Mouse (Mus musculus) small intestine, adult 2 months (tissue): ENCODE data around the gene Neto2. TPM values are rescaled to one million over a fixed set of nuclear protein-coding genes. Genes with fewer than 3 reads are reported as not detected.

Experiments used
- H3K27ac ChIP-seq: fragments of 200-500 bp; 2 replicates; pipeline ENCODE4 v1.5.1; 2012; ENCODE audit warnings: low read depth, low read length, control low read depth, inconsistent platforms; ENCODE audit not compliant: insufficient read depth
- H3K27me3 ChIP-seq: fragments of 200-500 bp; 2 replicates; pipeline ENCODE4 v1.6.1; 2012; ENCODE audit warnings: mild to moderate bottlenecking, moderate library complexity, low read length, inconsistent platforms; ENCODE audit not compliant: control insufficient read depth, insufficient read depth
- H3K36me3 ChIP-seq: fragments of 200-500 bp; 2 replicates; pipeline ENCODE4 v1.6.1; 2012; ENCODE audit warnings: mild to moderate bottlenecking, low read length, control low read depth, inconsistent platforms; ENCODE audit not compliant: control insufficient read depth, insufficient read depth
- H3K4me1 ChIP-seq: fragments of 200-500 bp; 2 replicates; pipeline ENCODE4 v1.6.1; 2012; ENCODE audit warnings: low read length, inconsistent platforms, mixed read lengths; ENCODE audit not compliant: control insufficient read depth, insufficient read depth, insufficient read length
- H3K4me3 ChIP-seq: fragments of 200-500 bp; 2 replicates; pipeline ENCODE4 v1.5.1; 2012; ENCODE audit warnings: low read depth, mild to moderate bottlenecking, control low read depth, inconsistent platforms, low read length, moderate library complexity
- CTCF ChIP-seq: fragments of 200-500 bp; IDR thresholded peaks from 2 replicates; pipeline ENCODE4 v1.5.1; 2012; ENCODE audit warnings: low read depth, mild to moderate bottlenecking, control low read depth, inconsistent platforms, low read length, moderate library complexity, mixed read lengths; ENCODE audit not compliant: insufficient replicate concordance, insufficient read length; ENCODE audit errors: extremely low read depth
- POLR2A ChIP-seq: fragments of 200-500 bp; IDR thresholded peaks from 2 replicates; pipeline ENCODE4 v1.6.1; 2012; ENCODE audit warnings: low read depth, mild to moderate bottlenecking, control low read depth, inconsistent platforms, low read length, moderate library complexity
- WGBS: fragments of 180-500 bp; shearing (Covaris S2); methylation state at CpG from one replicate; pipeline ENCODE4 v1.1.7; 2018; 5-methylcytosine and 5-hydroxymethylcytosine counted together
- polyA plus RNA-seq: library from polyadenylated mRNA; depleted of rRNA; stranded (reverse); fragments of >200 nt; gene quantifications from 2 replicates; pipeline ENCODE4 v1.2.3, GENCODE M21; 2012

Gene Neto2
- polyA plus RNA-seq, 1 experiment, result 0.16 TPM

DNA sequence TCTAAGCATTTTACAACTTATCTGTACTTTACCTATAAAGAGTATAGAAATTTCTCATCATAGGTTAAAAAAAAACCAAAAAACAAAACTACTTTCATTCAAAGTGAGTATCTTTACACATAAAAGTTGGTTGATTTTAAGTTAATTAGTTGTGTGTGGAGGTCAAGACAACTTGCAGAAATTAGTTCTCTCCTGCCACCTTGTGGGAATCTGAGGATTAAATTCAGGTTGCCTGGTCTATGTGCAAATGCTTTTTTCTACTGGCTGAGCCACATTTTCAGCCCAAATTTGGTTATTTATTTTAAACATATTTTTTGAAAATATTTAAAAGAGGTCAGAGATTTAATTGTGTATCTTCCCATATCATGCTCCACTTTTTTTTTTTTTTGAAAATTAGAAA lies 35.6 kb downstream of the Neto2 start:
- H3K4me1 ChIP-seq, result no peaks in the 10 kb centered on the region
- TF ChIP-seq POLR2A (no peak), CTCF (no peak)
- no peak overlapping the region for H3K27ac ChIP-seq
- H3K27me3 ChIP-seq, result no peaks in the 10 kb centered on the region
- no peak overlapping the region for H3K4me3 ChIP-seq
- no peaks in the 10 kb centered on the region for H3K36me3 ChIP-seq

DNA sequence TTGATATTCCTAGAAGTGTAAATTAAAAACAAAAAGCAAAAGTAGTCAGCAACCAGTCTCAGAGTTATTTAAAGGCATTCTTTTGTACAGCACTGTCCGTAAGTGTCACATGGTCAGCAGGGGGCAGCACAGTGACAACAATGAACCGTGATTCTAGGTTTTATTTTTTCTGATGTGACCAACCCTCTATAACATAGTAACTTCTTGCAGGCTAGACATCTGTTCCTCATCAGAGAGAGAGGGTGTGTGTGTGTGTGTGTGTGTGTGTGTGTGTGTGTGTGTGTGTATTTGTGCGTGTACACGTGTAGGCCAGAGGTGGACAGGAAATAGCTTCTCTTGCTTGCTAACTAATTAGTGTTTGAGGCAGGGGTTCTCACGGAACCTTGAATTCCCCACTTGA lies 38.7 kb downstream of the Neto2 start:
- H3K27ac ChIP-seq, result no peak overlapping the region
- H3K27me3 ChIP-seq, result no peaks in the 10 kb centered on the region
- H3K4me3 ChIP-seq, result no peak overlapping the region
- 59% methylated on average over 5 of the region's 5 CpGs for WGBS
- TF ChIP-seq CTCF (no peak), POLR2A (no peak)
- no peaks in the 10 kb centered on the region for H3K36me3 ChIP-seq
- no peaks in the 10 kb centered on the region for H3K4me1 ChIP-seq

DNA sequence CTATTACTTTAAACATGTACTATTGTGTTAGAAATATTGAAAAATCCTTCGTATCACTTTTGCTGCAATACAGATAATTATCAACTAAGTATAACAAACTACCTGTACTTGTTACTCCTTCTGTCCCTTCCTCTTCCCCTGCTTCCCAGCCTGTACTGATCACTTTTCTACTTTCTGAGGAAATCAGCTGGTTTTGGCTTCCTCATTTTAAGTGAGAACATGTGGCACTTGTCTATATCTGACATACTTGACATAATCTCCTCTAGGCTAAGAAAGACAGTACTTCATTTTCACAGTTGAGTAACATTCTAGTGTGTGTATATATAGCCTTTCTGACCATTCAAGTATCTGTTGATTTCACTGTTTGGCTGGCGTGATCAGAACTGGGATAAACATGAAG lies 49.5 kb downstream of the Neto2 start:
- TF ChIP-seq POLR2A, result no peak
- TF ChIP-seq CTCF, result no peak
- Histone ChIP-seq H3K4me1 (no peaks in the 10 kb centered on the region), H3K27me3 (no peaks in the 10 kb centered on the region), H3K36me3 (no peaks in the 10 kb centered on the region), H3K4me3 (no peak overlapping the region), H3K27ac (no peak overlapping the region)
- 84% methylated on average over 2 of the region's 2 CpGs for WGBS

DNA sequence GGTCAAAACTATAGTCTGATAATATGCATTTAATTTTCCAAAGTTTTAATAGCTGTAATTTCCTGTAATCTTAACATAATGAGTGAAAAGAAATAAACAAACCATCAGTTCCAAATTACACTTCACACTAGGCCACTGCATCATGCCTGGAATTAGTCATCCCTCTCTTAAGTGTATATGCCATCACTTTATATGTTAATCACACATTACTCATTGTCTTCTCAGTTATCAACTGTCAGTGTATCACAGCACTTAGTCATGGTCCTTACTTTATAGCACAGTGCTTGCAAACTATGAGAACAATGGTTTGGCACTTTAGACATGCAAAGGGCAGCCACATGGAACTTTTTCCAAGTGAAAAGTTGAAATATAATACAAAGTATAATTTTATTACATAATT lies 52.2 kb downstream of the Neto2 start:
- H3K4me3 ChIP-seq, result no peak overlapping the region
- H3K36me3 ChIP-seq, result no peaks in the 10 kb centered on the region
- no peaks in the 10 kb centered on the region for H3K4me1 ChIP-seq
- H3K27ac ChIP-seq, result no peak overlapping the region
- H3K27me3 ChIP-seq, result no peaks in the 10 kb centered on the region
- TF ChIP-seq CTCF (no peak), POLR2A (no peak)

DNA sequence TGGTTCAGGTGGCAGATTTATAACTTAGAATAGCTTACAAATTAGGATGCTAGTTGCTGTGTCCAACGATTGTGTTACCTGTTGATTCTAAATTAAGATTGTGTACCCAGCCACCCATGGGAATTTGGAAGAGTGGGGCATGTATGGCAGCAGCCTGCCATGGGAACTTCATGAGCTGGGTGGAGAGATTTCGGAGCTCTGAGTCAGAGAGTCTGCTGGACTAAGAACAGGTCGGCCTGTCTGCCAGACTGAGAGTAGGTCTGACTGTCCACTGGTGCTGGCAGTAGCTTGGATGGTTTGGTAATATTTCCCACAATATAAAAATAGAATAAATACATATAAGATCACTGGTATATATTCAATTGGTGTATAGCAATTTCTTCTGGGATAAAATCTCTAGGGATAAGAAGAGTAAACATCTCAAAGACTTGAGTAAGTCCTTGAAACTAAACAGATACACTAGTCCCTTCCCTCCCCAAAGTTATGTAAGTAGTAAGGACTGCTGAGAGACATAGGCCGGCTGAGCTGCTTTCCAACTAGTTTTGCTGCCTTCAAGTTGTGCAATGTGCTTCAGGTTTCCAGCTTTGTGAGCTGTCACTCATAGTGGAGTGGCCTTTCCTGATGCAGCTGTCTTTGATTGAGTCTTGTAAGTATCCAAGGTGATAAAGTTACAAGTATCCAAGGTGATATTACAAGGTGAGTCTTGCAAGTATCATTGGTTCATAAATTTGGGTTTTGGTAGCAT lies 55.6 kb downstream of the Neto2 start:
- no peaks in the 10 kb centered on the region for H3K4me1 ChIP-seq
- H3K27ac ChIP-seq, result no peak overlapping the region
- WGBS, result 87% methylated on average over 4 of the region's 4 CpGs
- H3K27me3 ChIP-seq, result no peaks in the 10 kb centered on the region
- no peak for TF ChIP-seq POLR2A
- TF ChIP-seq CTCF, result no peak
- H3K4me3 ChIP-seq, result no peak overlapping the region
- H3K36me3 ChIP-seq, result no peaks in the 10 kb centered on the region

DNA sequence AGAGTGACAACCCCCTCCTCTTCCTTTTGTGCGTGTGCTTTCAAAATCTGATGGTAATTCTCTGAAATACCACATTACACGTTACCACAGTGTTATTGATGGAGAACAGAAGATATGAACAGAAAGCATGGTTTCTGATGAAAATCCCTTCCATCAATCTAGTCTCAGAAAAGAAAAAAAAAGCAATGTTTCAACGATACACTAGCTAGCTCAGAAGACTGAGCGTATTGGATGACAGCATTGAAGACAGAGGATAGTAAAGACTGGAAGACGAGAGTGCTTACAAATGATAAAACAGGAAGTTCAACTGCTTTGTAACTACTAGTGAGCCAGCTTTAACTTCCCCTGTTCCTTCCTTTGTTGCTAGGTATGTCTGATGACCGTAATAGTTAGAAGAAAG lies 76.3 kb downstream of the Neto2 start:
- no peak for TF ChIP-seq POLR2A
- Histone ChIP-seq H3K4me1 (no peaks in the 10 kb centered on the region), H3K4me3 (no peak overlapping the region), H3K27ac (no peak overlapping the region), H3K36me3 (no peaks in the 10 kb centered on the region), H3K27me3 (no peaks in the 10 kb centered on the region)
- whole genome bisulfite sequencing, result 82% methylated on average over 6 of the region's 6 CpGs

DNA sequence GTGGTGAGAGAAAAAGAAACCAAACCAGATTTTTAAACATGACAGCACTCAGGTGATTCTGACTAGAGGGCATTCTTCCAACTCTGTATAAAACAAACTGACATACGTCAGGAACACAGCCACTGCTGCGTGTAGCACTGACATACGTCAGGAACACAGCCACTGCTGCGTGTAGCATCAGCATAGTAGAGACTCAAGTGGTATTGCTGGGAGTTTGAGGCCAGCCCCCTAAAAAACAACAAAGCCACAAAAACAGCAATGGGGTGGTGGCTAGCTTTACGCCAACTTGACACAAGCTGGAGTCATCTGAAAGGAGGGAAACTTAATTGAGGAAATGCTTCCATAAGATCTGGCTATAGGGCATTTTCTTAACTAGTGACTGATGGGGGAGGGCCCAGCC lies 77.5 kb downstream of the Neto2 start:
- H3K27ac ChIP-seq, result no peak overlapping the region
- H3K4me3 ChIP-seq, result no peak overlapping the region
- no peaks in the 10 kb centered on the region for H3K4me1 ChIP-seq
- WGBS, result 86% methylated on average over 5 of the region's 5 CpGs
- H3K27me3 ChIP-seq, result no peaks in the 10 kb centered on the region
- H3K36me3 ChIP-seq, result no peaks in the 10 kb centered on the region
- TF ChIP-seq POLR2A, result no peak
- no peak for TF ChIP-seq CTCF
